Mouse (Mus musculus) forebrain, embryonic 12.5 days (tissue): ENCODE results near the gene Chmp6. TPM values are rescaled to one million over a fixed set of nuclear protein-coding genes. Genes with fewer than 3 reads are reported as not detected.

Experiments used
- ATAC-seq: fragments of 200-750 bp; cut with Nextera tagmentation; 2 replicates; pipeline ENCODE4 v1.8.0; 2017; ENCODE audit warnings: moderate TSS enrichment; ENCODE audit not compliant: low FRiP score
- H3K27ac ChIP-seq: fragments of 300-500 bp; sonication (generic); 2 replicates; pipeline ENCODE4 v1.5.1; 2016; ENCODE audit warnings: mild to moderate bottlenecking
- H3K27me3 ChIP-seq: fragments of 300-500 bp; sonication (generic); 2 replicates; pipeline ENCODE4 v1.6.1; 2016; ENCODE audit warnings: mild to moderate bottlenecking
- H3K36me3 ChIP-seq: fragments of 300-500 bp; sonication (generic); replicated peaks from 2 replicates; pipeline ENCODE4 v1.6.1; 2016; ENCODE audit warnings: mild to moderate bottlenecking
- H3K4me1 ChIP-seq: fragments of 300-500 bp; sonication (generic); 2 replicates; pipeline ENCODE4 v1.6.1; 2016
- H3K4me2 ChIP-seq: fragments of 300-500 bp; sonication (generic); 2 replicates; pipeline ENCODE4 v1.6.1; 2016; ENCODE audit warnings: mild to moderate bottlenecking, moderate library complexity
- H3K4me3 ChIP-seq: fragments of 300-500 bp; sonication (generic); replicated peaks from 2 replicates; pipeline ENCODE4 v1.5.1; 2016; ENCODE audit warnings: mild to moderate bottlenecking
- H3K9ac ChIP-seq: fragments of 300-500 bp; sonication (generic); 2 replicates; pipeline ENCODE4 v1.6.1; 2016; ENCODE audit warnings: mild to moderate bottlenecking
- H3K9me3 ChIP-seq: fragments of 300-500 bp; sonication (generic); 2 replicates; pipeline ENCODE4 v1.6.1; 2016
- WGBS: fragments of 180-500 bp; shearing (Covaris S2); methylation state at CpG from one replicate; pipeline ENCODE4 v1.1.7; 2016; 5-methylcytosine and 5-hydroxymethylcytosine counted together
- polyA plus RNA-seq: library from polyadenylated mRNA; unstranded; fragments of >200 nt; fragmentation: Nextera tagmentation; extraction: Ambion mirVana; gene quantifications from 2 replicates; pipeline ENCODE4 v1.2.1, GENCODE M21; 2016

Chmp6 gene
- polyA plus RNA-seq = 100 TPM in 2 replicates

DNA sequence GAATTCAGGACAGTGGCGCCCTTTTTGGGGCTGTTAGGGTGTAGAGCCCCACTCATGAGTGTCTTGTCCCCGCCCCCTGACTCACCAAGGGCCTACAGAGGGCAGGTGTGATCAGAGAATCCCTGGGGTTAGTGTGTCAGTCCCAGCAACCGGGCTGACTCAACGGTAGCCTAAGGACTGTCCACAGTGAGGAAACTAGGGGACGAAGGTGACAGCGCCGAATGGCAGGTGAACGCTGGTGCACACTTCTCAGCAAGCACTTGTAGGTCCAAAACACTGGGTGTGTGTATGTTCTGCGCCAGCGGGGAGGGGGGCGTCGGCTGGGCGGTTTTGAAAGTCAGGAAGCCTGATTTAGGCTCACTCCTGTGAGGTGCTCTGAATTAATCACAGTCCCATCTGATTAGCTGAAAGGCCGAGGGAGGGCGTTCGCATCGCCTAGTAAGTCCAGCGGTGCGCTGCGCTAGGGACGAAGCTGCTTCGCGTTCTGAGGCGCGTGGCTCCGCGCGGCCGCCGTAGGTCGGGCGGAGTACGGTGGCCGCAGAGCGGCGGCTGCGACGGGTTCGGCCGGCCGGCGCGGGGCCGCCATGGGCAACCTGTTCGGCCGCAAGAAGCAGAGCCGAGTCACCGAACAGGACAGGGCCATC lies at the start of gene Chmp6:
Gene Chmp6, plus strand, starts transcription at position 151 of the 644 bp plus-strand sequence.
- peak within 1 kb of the TSS; percentile 91 for H3K4me3 ChIP-seq
- 1% methylated on average over 48 of the region's 48 CpGs for WGBS
- ATAC-seq = peak; percentile 80
- no peaks in the 10 kb centered on the region for H3K9me3 ChIP-seq
- peak within 1 kb of the TSS; percentile 78 for H3K27ac ChIP-seq
- peaks cover 6% of the 10 kb centered on the region for H3K27me3 ChIP-seq
- H3K4me1 ChIP-seq = peaks cover 36% of the 10 kb centered on the region
- H3K4me2 ChIP-seq = peak within 1 kb of the TSS; percentile 92
- peak within 1 kb of the TSS; percentile 95 for H3K9ac ChIP-seq
- peaks cover 28% of the 10 kb centered on the region for H3K36me3 ChIP-seq

DNA sequence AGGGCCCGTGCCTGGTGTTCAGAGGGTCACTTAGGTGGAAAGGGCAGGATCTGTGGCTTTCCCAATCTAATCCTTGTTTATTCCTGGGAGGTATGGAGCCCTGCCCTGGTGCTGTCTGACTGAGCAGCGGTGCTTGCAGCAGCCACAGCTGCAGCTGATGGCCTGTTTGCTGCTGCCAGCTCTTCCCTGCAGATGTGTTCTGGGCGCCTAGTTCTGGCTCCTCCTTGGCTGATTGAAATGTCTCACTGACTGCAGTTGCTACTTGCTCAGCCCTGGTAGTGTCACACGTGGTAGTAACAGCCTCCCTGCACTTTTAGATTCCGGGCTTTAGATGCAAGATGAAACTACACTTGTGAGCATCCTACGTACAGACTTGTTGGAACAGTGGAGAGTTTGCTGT lies 46.4 kb upstream of the Chmp6 start:
- ATAC-seq = no peak
- 78% methylated on average over 6 of the region's 6 CpGs for WGBS
- Histone ChIP-seq H3K4me3 (no peak overlapping the region), H3K27ac (no peak overlapping the region), H3K27me3 (no peaks in the 10 kb centered on the region), H3K9me3 (no peaks in the 10 kb centered on the region), H3K9ac (no peak overlapping the region), H3K4me1 (no peaks in the 10 kb centered on the region; the same call in 1 of the 2 replicates), H3K4me2 (no peak overlapping the region), H3K36me3 (peaks cover 46% of the 10 kb centered on the region)

DNA sequence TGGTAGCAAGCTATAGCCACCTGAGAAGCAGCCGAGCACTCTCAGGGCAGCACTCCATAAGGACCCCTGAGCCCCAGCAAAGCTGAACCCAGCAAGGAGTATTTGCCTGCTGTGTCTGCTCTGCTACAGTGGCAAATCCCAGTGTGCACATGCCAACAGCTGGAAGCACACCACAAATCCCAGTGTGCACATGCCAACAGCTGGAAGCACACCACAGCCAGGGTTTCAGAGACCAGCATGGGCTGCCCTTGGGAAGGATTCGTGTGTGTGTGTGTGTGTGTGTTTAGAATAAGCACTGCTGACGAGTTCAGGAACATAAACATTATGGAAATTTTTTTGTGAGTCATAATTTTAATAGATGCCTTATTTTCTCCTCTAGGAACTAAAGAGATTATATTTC lies 45.1 kb upstream of the Chmp6 start:
- Histone ChIP-seq H3K27ac (no peak overlapping the region), H3K9ac (no peak overlapping the region), H3K4me2 (no peak overlapping the region), H3K9me3 (no peaks in the 10 kb centered on the region), H3K4me1 (no peaks in the 10 kb centered on the region), H3K27me3 (no peaks in the 10 kb centered on the region), H3K4me3 (no peak overlapping the region), H3K36me3 (peaks cover 50% of the 10 kb centered on the region)
- ATAC-seq = no peak
- WGBS = 87% methylated on average over 3 of the region's 3 CpGs

DNA sequence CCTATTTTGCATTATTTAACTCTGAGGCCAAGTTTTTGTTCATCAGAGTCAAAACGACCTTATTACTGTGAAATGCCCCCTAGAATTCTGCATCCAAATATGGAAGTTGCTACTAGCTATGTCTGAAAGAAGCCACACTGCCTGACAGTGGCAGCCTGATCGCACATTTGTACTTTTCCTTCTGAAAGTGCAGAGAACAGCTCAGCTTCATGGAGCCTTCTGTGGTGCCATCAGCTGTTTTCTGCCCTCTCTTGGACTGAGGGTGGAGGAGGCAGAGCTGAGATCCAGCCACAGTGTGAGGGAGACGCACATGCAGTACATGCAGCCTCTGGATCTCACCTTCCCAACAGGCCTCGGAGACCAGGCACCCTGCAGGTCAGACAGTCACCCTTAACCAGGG lies 44.7 kb upstream of the Chmp6 start:
- Histone ChIP-seq H3K9ac (no peak overlapping the region), H3K36me3 (peaks cover 54% of the 10 kb centered on the region), H3K4me2 (no peak overlapping the region), H3K4me3 (no peak overlapping the region), H3K9me3 (no peaks in the 10 kb centered on the region), H3K4me1 (no peaks in the 10 kb centered on the region), H3K27me3 (no peaks in the 10 kb centered on the region), H3K27ac (no peak overlapping the region)
- WGBS = 89% methylated on average over 4 of the region's 4 CpGs
- ATAC-seq = no peak

DNA sequence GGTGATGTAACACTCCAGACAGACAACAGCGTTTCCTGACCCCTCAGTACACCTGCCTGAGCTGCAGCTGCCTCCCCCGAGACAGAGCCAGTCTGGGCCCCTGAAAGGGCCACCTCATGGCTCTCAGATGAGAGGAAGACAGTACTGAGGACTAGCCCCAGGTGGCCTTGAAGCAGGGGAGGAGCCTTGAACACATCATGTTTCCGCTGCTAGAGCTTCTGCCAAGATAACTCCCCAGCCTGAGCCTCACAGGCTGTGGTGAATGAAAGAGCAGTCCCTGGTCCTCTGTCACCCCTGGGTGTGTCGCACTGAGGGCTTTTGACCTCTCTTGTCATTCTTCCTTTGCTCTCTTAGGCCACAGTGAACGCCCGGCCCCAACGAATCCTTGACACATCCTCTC lies 42.1 kb upstream of the Chmp6 start:
- H3K27me3 ChIP-seq = no peaks in the 10 kb centered on the region
- no peak overlapping the region for H3K4me2 ChIP-seq
- WGBS = 91% methylated on average over 7 of the region's 7 CpGs
- H3K27ac ChIP-seq = no peak overlapping the region
- H3K4me3 ChIP-seq = no peak overlapping the region
- H3K36me3 ChIP-seq = peaks cover 77% of the 10 kb centered on the region
- H3K9ac ChIP-seq = no peak overlapping the region
- H3K4me1 ChIP-seq = no peaks in the 10 kb centered on the region
- H3K9me3 ChIP-seq = no peaks in the 10 kb centered on the region
- no peak for ATAC-seq

DNA sequence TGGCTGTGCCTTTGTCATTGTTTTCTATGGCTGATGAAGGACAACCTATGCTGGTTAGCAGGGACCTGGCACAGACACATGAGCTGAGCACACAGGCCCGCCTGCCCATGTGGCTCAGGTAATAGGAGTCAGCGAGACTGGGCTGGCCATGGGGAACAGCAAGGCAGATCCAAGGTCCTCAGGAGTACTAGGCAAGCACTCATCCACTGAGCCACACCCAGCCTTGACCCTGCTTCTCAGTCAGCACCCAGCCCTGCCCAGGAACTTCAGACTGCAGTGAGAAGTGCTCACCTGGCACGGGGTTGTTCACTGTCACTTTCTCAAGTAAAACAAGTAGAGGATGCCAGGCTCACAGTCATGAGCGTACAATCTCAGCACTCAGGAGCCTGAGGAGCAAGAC lies 39.6 kb upstream of the Chmp6 start:
- Histone ChIP-seq H3K4me1 (no peaks in the 10 kb centered on the region), H3K9me3 (no peaks in the 10 kb centered on the region), H3K4me2 (no peak overlapping the region), H3K4me3 (no peak overlapping the region), H3K36me3 (peaks cover 89% of the 10 kb centered on the region), H3K9ac (no peak overlapping the region), H3K27ac (no peak overlapping the region), H3K27me3 (no peaks in the 10 kb centered on the region)
- 97% methylated on average over 4 of the region's 4 CpGs for WGBS
- no peak for ATAC-seq

DNA sequence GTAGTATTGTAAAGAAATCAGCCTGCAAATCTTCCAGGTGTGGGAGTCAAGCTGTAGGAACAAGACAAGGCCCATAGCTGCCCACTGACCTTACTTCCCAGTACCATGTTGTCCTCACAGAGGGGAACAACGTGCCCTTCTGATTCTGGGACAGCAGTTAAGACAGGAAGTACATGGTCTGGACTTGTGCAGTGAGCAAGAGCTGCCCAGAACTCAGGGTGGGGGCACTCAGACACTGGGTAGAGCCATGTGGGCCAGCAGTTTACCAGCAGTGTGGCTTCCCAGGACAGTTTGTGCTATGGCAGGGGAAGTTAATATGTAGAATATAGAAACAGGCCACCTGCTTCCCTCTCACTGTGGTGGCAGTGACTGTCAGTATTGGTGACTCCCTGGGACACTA lies 38.4 kb upstream of the Chmp6 start:
- Histone ChIP-seq H3K4me2 (no peak overlapping the region), H3K27me3 (no peaks in the 10 kb centered on the region), H3K36me3 (peaks cover 82% of the 10 kb centered on the region), H3K4me3 (no peak overlapping the region), H3K9ac (no peak overlapping the region), H3K9me3 (no peaks in the 10 kb centered on the region), H3K4me1 (no peaks in the 10 kb centered on the region), H3K27ac (no peak overlapping the region)
- WGBS = 81% methylated on average over 1 of the region's 1 CpGs
- ATAC-seq = no peak

DNA sequence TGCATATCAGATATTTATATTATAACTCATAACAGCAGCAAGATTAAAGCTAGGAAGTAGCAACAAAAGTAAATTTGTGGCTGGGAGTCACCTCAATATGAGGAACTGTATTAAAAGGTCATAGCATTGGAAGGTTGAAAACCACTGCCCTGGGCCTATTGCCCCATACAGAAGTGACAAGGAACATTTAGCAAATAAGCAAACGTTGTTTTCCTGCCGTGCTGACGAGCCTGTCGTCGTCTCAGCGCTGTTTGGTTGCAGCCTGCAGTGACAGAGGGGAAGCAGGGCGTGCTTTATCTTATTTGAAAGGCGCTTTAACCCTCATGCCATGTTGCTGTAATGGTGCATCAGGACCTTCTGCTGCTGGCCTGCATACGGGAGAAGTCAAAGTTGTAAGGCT lies 37.6 kb upstream of the Chmp6 start:
- no peaks in the 10 kb centered on the region for H3K27me3 ChIP-seq
- no peaks in the 10 kb centered on the region for H3K4me1 ChIP-seq
- no peak overlapping the region for H3K27ac ChIP-seq
- ATAC-seq = no peak
- no peak overlapping the region for H3K4me3 ChIP-seq
- H3K9ac ChIP-seq = no peak overlapping the region
- no peak overlapping the region for H3K4me2 ChIP-seq
- WGBS = 84% methylated on average over 9 of the region's 9 CpGs
- no peaks in the 10 kb centered on the region for H3K9me3 ChIP-seq
- H3K36me3 ChIP-seq = peaks cover 74% of the 10 kb centered on the region

DNA sequence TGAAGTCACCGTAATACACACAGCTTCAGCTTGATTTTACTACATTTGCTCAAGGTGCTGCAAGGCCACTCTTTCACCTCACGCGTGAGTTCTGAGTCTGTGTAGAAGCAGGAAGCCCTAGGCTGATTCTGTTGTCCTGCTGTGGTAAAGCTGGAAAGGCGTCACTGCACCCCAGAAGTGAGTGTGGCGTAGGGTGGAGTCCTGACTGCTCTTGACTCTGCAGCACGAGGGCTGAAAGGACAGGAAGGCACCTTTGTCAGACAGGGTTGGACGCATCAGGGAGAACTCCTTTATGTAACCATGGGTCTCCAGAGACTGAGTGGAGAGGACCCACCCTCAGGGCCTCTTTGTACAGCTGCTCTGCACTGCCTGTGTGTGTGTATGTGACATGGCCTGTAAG lies 36.1 kb upstream of the Chmp6 start:
- WGBS = 93% methylated on average over 7 of the region's 7 CpGs
- Histone ChIP-seq H3K36me3 (peaks cover 62% of the 10 kb centered on the region), H3K4me1 (no peaks in the 10 kb centered on the region), H3K9ac (no peak overlapping the region), H3K4me3 (no peak overlapping the region), H3K4me2 (no peak overlapping the region), H3K27me3 (no peaks in the 10 kb centered on the region), H3K9me3 (no peaks in the 10 kb centered on the region), H3K27ac (no peak overlapping the region)
- no peak for ATAC-seq

DNA sequence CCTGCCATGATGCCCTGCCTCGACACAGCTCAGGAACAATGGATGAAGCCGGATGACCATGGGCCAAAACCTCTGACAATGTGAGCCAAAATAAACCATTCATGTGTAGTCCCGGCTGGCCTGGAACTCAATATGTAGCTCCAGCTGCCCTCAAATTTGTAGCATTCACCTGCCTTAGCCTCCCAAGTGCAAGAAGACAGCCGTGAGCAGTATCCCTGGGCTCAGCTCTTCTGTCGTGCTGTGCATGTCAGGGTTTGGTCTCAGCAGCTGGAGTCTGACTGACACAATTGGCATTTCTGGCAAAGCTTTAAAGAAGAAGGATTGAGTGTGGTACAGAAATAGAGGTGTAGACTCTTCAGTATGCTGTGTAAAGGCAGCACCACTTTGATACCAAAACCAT lies 33.7 kb upstream of the Chmp6 start:
- no peak for ATAC-seq

DNA sequence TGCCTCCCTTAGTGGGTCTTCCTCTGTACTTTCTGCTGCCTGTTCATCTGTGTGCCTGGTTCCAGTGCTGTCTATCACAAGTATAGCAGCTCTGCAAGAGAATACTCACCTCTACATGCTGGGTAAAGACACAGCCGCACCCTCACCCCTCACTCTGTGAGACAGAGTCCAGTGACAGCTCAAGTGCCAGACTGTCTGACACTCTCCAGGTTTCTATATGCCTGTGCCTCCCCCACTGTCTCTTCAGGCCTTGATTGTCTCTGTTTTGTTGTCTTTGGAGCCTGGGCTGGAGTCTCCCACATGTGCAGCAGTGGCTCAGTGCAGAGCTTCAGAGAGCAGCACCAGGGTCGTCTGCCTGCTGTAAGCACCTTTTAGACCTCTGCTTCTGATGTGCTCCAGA lies 29.6 kb upstream of the Chmp6 start:
- H3K4me3 ChIP-seq = no peak overlapping the region
- peaks cover 35% of the 10 kb centered on the region for H3K36me3 ChIP-seq
- no peak overlapping the region for H3K27ac ChIP-seq
- no peaks in the 10 kb centered on the region for H3K9me3 ChIP-seq
- H3K4me2 ChIP-seq = no peak overlapping the region
- H3K4me1 ChIP-seq = no peaks in the 10 kb centered on the region
- no peak for ATAC-seq
- H3K27me3 ChIP-seq = no peaks in the 10 kb centered on the region
- no peak overlapping the region for H3K9ac ChIP-seq
- 87% methylated on average over 2 of the region's 2 CpGs for WGBS

More for the DNA sequence above, 33.7 kb upstream of the Chmp6 start:
- 93% methylated on average over 5 of the region's 5 CpGs for WGBS
- no peak overlapping the region for H3K27ac ChIP-seq
- no peaks in the 10 kb centered on the region for H3K27me3 ChIP-seq
- no peak overlapping the region for H3K9ac ChIP-seq
- no peaks in the 10 kb centered on the region for H3K9me3 ChIP-seq
- H3K4me3 ChIP-seq = no peak overlapping the region
- H3K4me1 ChIP-seq = no peaks in the 10 kb centered on the region
- H3K4me2 ChIP-seq = no peak overlapping the region
- peaks cover 37% of the 10 kb centered on the region for H3K36me3 ChIP-seq

DNA sequence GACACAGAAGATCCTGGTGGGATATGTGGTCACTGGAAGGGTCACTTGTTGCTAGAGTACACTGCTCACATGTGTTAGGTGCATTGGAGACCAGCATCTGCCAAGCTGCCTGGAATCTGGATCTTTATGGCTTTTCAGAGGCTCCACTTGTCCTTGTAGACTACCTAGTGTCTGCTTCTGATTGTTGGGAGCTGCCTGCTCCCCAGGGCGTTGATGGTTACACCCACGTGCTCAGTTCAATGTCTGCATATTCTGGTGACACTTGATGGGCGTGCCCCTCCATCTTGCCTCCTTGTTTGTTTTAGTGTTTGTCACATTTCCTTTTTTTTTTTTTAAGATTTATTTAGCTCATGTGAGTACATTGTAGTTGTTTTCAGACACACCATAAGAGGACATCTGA lies 23.3 kb upstream of the Chmp6 start:
- H3K4me1 ChIP-seq = peaks cover 12% of the 10 kb centered on the region; the same call in 1 of the 2 replicates
- no peak for ATAC-seq
- no peak overlapping the region for H3K27ac ChIP-seq
- H3K9me3 ChIP-seq = no peaks in the 10 kb centered on the region
- H3K9ac ChIP-seq = no peak overlapping the region
- peaks cover 78% of the 10 kb centered on the region for H3K36me3 ChIP-seq
- 94% methylated on average over 3 of the region's 3 CpGs for WGBS
- no peak overlapping the region for H3K4me2 ChIP-seq
- H3K4me3 ChIP-seq = no peak overlapping the region
- H3K27me3 ChIP-seq = no peaks in the 10 kb centered on the region

DNA sequence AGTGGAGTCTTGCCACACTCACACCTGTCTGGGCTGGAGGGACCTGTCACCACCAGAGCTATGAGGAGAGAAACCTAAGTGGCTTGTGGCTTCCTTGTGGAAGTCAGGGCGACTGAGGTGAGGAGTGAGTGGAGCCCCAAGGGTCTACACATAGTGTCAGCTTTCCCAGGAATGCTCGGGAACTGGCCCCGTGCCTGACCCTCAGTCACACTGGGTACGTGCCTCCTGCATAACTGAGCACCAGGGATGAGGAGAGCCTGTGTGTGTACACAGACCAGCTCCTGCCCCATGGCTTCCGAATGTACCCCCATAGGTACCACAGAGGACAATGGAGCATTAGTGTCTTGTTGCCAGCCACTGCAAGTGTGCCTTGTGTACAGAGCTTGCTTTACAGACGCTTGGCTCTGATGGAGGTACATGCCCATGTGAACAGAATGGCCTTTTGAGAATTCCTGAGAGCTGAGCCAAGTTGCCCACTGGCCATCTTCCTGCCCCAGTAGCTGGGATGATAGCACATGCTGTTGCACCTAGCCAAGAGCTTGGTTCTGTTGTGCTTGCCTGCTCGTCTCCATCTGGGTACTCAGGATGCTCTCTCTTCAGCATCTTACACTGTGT lies 21.5 kb upstream of the Chmp6 start:
- H3K27ac ChIP-seq = no peak overlapping the region
- no peaks in the 10 kb centered on the region for H3K9me3 ChIP-seq
- no peak overlapping the region for H3K9ac ChIP-seq
- H3K4me2 ChIP-seq = no peak overlapping the region
- no peak for ATAC-seq
- 95% methylated on average over 7 of the region's 7 CpGs for WGBS
- H3K36me3 ChIP-seq = peaks cover 70% of the 10 kb centered on the region
- H3K4me3 ChIP-seq = no peak overlapping the region
- peaks cover 12% of the 10 kb centered on the region for H3K4me1 ChIP-seq
- H3K27me3 ChIP-seq = no peaks in the 10 kb centered on the region
